Mouse (Mus musculus): Measurements from ENCODE around the gene Gm17651. TPM values are rescaled to one million over a fixed set of nuclear protein-coding genes. Genes with fewer than 3 reads are reported as not detected.

The Gm17651 gene
- polyA plus RNA-seq, 1 experiment = not detected

- no peak overlapping the region for H3K27ac ChIP-seq (ENCODE audit: insufficient read depth, low read length)
- peak overlapping the region; percentile 35; the same call in 1 of the 2 replicates for H3K4me3 ChIP-seq (ENCODE audit: insufficient read depth, low read length)
- no peak for TF ChIP-seq POLR2A (IDR thresholded peaks at IDR 0.05; ENCODE audit: extremely low read depth, insufficient read depth, low read length)
- TF ChIP-seq CTCF (IDR thresholded peaks at IDR 0.05; ENCODE audit: extremely low read depth, insufficient read depth, low read length) = no peak
- peaks cover 3% of the 10 kb centered on the region; the same call in 1 of the 2 replicates for H3K4me1 ChIP-seq (ENCODE audit: control insufficient read depth, insufficient read depth, low read length)
Observed at GRCm38 (mm10) chr3:97682159-97682502, 7.6 kb upstream of the Gm17651 start.

- H3K4me3 ChIP-seq (ENCODE audit: insufficient read depth, low read length) = peak overlapping the region; percentile 35
- H3K4me1 ChIP-seq (ENCODE audit: control insufficient read depth, insufficient read depth, low read length) = peaks cover 3% of the 10 kb centered on the region; the same call in 1 of the 2 replicates
- TF ChIP-seq POLR2A (IDR thresholded peaks at IDR 0.05; ENCODE audit: extremely low read depth, insufficient read depth, low read length) (no peak), CTCF (IDR thresholded peaks at IDR 0.05; ENCODE audit: extremely low read depth, insufficient read depth, low read length) (peak; percentile 55)
- H3K27ac ChIP-seq (ENCODE audit: insufficient read depth, low read length) = 0 out of 2 replicates have a peak overlapping the region, but pooled peaks have one; percentile 1
Observed at GRCm38 (mm10) chr3:97681321-97682158, 7.0 kb upstream of the Gm17651 start.

GRCm38 (mm10) chr3:97680631-97681320, 6.3 kb upstream of the Gm17651 start:
- no peak overlapping the region for H3K27ac ChIP-seq (ENCODE audit: insufficient read depth, low read length)
- TF ChIP-seq POLR2A (IDR thresholded peaks at IDR 0.05; ENCODE audit: extremely low read depth, insufficient read depth, low read length) (no peak), CTCF (IDR thresholded peaks at IDR 0.05; ENCODE audit: extremely low read depth, insufficient read depth, low read length) (peak; percentile 56)
- H3K4me3 ChIP-seq (ENCODE audit: insufficient read depth, low read length) = peak overlapping the region; percentile 35
- H3K4me1 ChIP-seq (ENCODE audit: control insufficient read depth, insufficient read depth, low read length) = no peaks in the 10 kb centered on the region

GRCm38 (mm10) chr3:97678416-97678815, 3.9 kb upstream of the Gm17651 start:
- no peak overlapping the region for H3K4me3 ChIP-seq (ENCODE audit: insufficient read depth, low read length)
- TF ChIP-seq POLR2A (IDR thresholded peaks at IDR 0.05; ENCODE audit: extremely low read depth, insufficient read depth, low read length) (no peak), CTCF (IDR thresholded peaks at IDR 0.05; ENCODE audit: extremely low read depth, insufficient read depth, low read length) (no peak)
- H3K27ac ChIP-seq (ENCODE audit: insufficient read depth, low read length) = no peak overlapping the region
- no peaks in the 10 kb centered on the region for H3K4me1 ChIP-seq (ENCODE audit: control insufficient read depth, insufficient read depth, low read length)

GRCm38 (mm10) chr3:97676126-97676525, 1.6 kb upstream of the Gm17651 start:
- TF ChIP-seq CTCF (IDR thresholded peaks at IDR 0.05; ENCODE audit: extremely low read depth, insufficient read depth, low read length) = no peak
- no peak for TF ChIP-seq POLR2A (IDR thresholded peaks at IDR 0.05; ENCODE audit: extremely low read depth, insufficient read depth, low read length)
- Histone ChIP-seq H3K27ac (ENCODE audit: insufficient read depth, low read length) (no peak overlapping the region), H3K4me1 (ENCODE audit: control insufficient read depth, insufficient read depth, low read length) (no peaks in the 10 kb centered on the region), H3K4me3 (ENCODE audit: insufficient read depth, low read length) (no peak overlapping the region)

GRCm38 (mm10) chr3:97667093-97667675, 7.3 kb downstream of the Gm17651 start:
- no peaks in the 10 kb centered on the region for H3K4me1 ChIP-seq (ENCODE audit: control insufficient read depth, insufficient read depth, low read length)
- H3K27ac ChIP-seq (ENCODE audit: insufficient read depth, low read length) = no peak overlapping the region
- H3K4me3 ChIP-seq (ENCODE audit: insufficient read depth, low read length) = no peak overlapping the region
- TF ChIP-seq CTCF (IDR thresholded peaks at IDR 0.05; ENCODE audit: extremely low read depth, insufficient read depth, low read length) (no peak), POLR2A (IDR thresholded peaks at IDR 0.05; ENCODE audit: extremely low read depth, insufficient read depth, low read length) (no peak)

GRCm38 (mm10) chr3:97666154-97666553, 8.3 kb downstream of the Gm17651 start:
- H3K4me3 ChIP-seq (ENCODE audit: insufficient read depth, low read length) = no peak overlapping the region
- no peak overlapping the region for H3K27ac ChIP-seq (ENCODE audit: insufficient read depth, low read length)
- TF ChIP-seq POLR2A (IDR thresholded peaks at IDR 0.05; ENCODE audit: extremely low read depth, insufficient read depth, low read length) = no peak
- TF ChIP-seq CTCF (IDR thresholded peaks at IDR 0.05; ENCODE audit: extremely low read depth, insufficient read depth, low read length) = no peak
- no peaks in the 10 kb centered on the region for H3K4me1 ChIP-seq (ENCODE audit: control insufficient read depth, insufficient read depth, low read length)

- no peak for TF ChIP-seq CTCF (IDR thresholded peaks at IDR 0.05; ENCODE audit: extremely low read depth, insufficient read depth, low read length)
- no peak for TF ChIP-seq POLR2A (IDR thresholded peaks at IDR 0.05; ENCODE audit: extremely low read depth, insufficient read depth, low read length)
- Histone ChIP-seq H3K4me3 (ENCODE audit: insufficient read depth, low read length) (no peak overlapping the region), H3K4me1 (ENCODE audit: control insufficient read depth, insufficient read depth, low read length) (no peaks in the 10 kb centered on the region), H3K27ac (ENCODE audit: insufficient read depth, low read length) (no peak overlapping the region)
Observed at GRCm38 (mm10) chr3:97665525-97665924, 9.0 kb downstream of the Gm17651 start.

GRCm38 (mm10) chr3:97661206-97661605, 13.3 kb downstream of the Gm17651 start:
- no peak overlapping the region for H3K4me3 ChIP-seq (ENCODE audit: insufficient read depth, low read length)
- no peak overlapping the region for H3K27ac ChIP-seq (ENCODE audit: insufficient read depth, low read length)
- TF ChIP-seq CTCF (IDR thresholded peaks at IDR 0.05; ENCODE audit: extremely low read depth, insufficient read depth, low read length) (no peak), POLR2A (IDR thresholded peaks at IDR 0.05; ENCODE audit: extremely low read depth, insufficient read depth, low read length) (no peak)
- no peaks in the 10 kb centered on the region; the same call in 1 of the 2 replicates for H3K4me1 ChIP-seq (ENCODE audit: control insufficient read depth, insufficient read depth, low read length)

All from cortical plate, adult 2 months (tissue).